Mouse (Mus musculus) lung, postnatal 0 days (tissue): ENCODE measurements around the gene Sorcs3.

Experiments used
- CTCF ChIP-seq: IDR thresholded peaks from 2 replicates; pipeline ENCODE4 v1.5.1; 2016; ENCODE audit warnings: antibody characterized with exemption, mild to moderate bottlenecking
- EP300 ChIP-seq: IDR thresholded peaks from 2 replicates; pipeline ENCODE4 v1.6.1; 2016; ENCODE audit warnings: antibody characterized with exemption, mild to moderate bottlenecking, control low read depth

- TF ChIP-seq CTCF (no peak), EP300 (no peak)
Observed at GRCm38 (mm10) chr19:48429263-48429662, 223.4 kb downstream of the Sorcs3 start.
